Mouse (Mus musculus) ovary, postnatal 14 days (tissue): ENCODE results near the gene Usp53.

Experiments
- DNase-seq: peaks from one replicate; pipeline ENCODE4 v3.0.0; 2022; ENCODE audit warnings: low spot score

Gene Usp53

GRCm38 (mm10) chr3:122887505-122888301 is 96.6 kb downstream of the Usp53 start:
- DNase-seq, result no peak
